Mouse (Mus musculus): Measurements from ENCODE around the gene Exosc1. TPM values are rescaled to one million over a fixed set of nuclear protein-coding genes. Genes with fewer than 3 reads are reported as not detected.

The Exosc1 gene
- total and polyA plus RNA-seq, 3 experiments, result 29.3 to 81.0 (median 52.2) TPM

- H3K27me3 ChIP-seq (ENCODE audit: insufficient read depth, low read length), result no peaks in the 10 kb centered on the region
- no peak for TF ChIP-seq TAL1 (conservative IDR thresholded peaks at IDR 0.05; ENCODE audit: low read depth, low read length)
- no peak for TF ChIP-seq CTCF (IDR thresholded peaks at IDR 0.05; ENCODE audit: low read depth, low read length)
- no peak for TF ChIP-seq GATA1 (IDR thresholded peaks at IDR 0.05; ENCODE audit: borderline replicate concordance, low read length)
- no peak for TF ChIP-seq GATA2 (IDR thresholded peaks at IDR 0.05; ENCODE audit: borderline replicate concordance, low read depth, low read length)
- no peak for TF ChIP-seq POLR2AphosphoS5 (IDR thresholded peaks at IDR 0.05; ENCODE audit: insufficient replicate concordance, low read depth, low read length)
- no peak overlapping the region for H3K4me3 ChIP-seq (ENCODE audit: low read depth, low read length)
- ATAC-seq (ENCODE audit: extremely low read depth, insufficient number of reproducible peaks, low FRiP score, poor library complexity, severe bottlenecking) (no peak), DNase-seq (ENCODE audit: low spot score) (no peak)
- H3K9me3 ChIP-seq (replicated peaks), result no peaks in the 10 kb centered on the region
- H3K36me3 ChIP-seq (replicated peaks), result no peaks in the 10 kb centered on the region
- peaks cover 62% of the 10 kb centered on the region for H3K4me1 ChIP-seq (ENCODE audit: insufficient read depth, low read depth, low read length)
Observed at GRCm38 (mm10) chr19:41905246-41905645, 28.0 kb downstream of the Exosc1 start.

DNA sequence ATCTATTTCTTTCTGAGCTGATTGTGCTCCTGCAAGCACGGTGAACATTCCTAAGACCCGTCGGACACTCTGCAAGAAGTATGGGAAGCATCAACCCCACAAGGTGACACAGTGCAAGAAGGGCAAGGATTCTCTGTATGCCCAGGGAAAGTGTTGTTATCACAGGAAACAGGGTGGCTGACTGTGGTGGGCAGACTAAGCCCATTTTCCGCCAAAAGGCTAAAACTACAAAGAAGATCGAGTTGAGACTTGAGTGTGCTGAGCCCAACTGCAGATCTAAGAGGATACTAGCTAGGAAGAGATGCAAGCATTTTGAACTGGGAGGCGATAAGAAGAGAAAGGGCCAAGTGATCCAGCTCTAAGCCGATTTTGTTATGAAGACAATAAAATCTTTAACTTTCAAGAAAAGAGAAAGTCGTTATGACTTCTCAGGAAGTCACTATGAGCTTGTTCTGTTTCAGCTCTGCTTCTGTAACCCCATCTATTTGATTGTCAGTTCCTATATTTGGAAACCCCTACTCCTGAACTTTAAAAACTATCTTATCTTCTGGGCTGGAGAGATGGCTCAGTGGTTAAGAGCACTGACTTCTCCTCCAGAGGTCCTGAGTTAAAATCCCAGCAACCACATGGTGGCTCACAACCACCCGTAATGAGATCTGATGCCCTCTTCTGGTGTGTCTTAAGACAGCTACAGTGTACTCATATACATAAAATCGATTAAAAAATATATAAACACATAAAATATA lies 30.2 kb downstream of the Exosc1 start:
- no peak for ATAC-seq (ENCODE audit: extremely low read depth, insufficient number of reproducible peaks, low FRiP score, poor library complexity, severe bottlenecking)
- TF ChIP-seq POLR2AphosphoS5 (IDR thresholded peaks at IDR 0.05; ENCODE audit: insufficient replicate concordance, low read depth, low read length), result no peak
- no peak for TF ChIP-seq GATA1 (IDR thresholded peaks at IDR 0.05; ENCODE audit: borderline replicate concordance, low read length)
- no peak for DNase-seq (ENCODE audit: low spot score)
- no peaks in the 10 kb centered on the region for H3K9me3 ChIP-seq (replicated peaks)
- H3K27me3 ChIP-seq (ENCODE audit: insufficient read depth, low read length), result no peaks in the 10 kb centered on the region
- H3K4me1 ChIP-seq (ENCODE audit: insufficient read depth, low read depth, low read length), result peaks cover 61% of the 10 kb centered on the region
- no peak overlapping the region for H3K4me3 ChIP-seq (ENCODE audit: low read depth, low read length)
- no peaks in the 10 kb centered on the region for H3K36me3 ChIP-seq (replicated peaks)

GRCm38 (mm10) chr19:41901696-41902095 lies 31.5 kb downstream of the Exosc1 start:
- no peaks in the 10 kb centered on the region for H3K36me3 ChIP-seq (replicated peaks)
- ATAC-seq (ENCODE audit: extremely low read depth, insufficient number of reproducible peaks, low FRiP score, poor library complexity, severe bottlenecking) (no peak), DNase-seq (ENCODE audit: low spot score) (no peak)
- H3K4me3 ChIP-seq (ENCODE audit: low read depth, low read length), result no peak overlapping the region
- no peaks in the 10 kb centered on the region for H3K9me3 ChIP-seq (replicated peaks)
- no peaks in the 10 kb centered on the region for H3K27me3 ChIP-seq (ENCODE audit: insufficient read depth, low read length)
- H3K4me1 ChIP-seq (ENCODE audit: insufficient read depth, low read depth, low read length), result peaks cover 49% of the 10 kb centered on the region
- TF ChIP-seq TAL1 (conservative IDR thresholded peaks at IDR 0.05; ENCODE audit: low read depth, low read length), result no peak
- no peak for TF ChIP-seq POLR2AphosphoS5 (IDR thresholded peaks at IDR 0.05; ENCODE audit: insufficient replicate concordance, low read depth, low read length)
- TF ChIP-seq GATA2 (IDR thresholded peaks at IDR 0.05; ENCODE audit: borderline replicate concordance, low read depth, low read length), result no peak
- no peak for TF ChIP-seq CTCF (IDR thresholded peaks at IDR 0.05; ENCODE audit: low read depth, low read length)
- TF ChIP-seq GATA1 (IDR thresholded peaks at IDR 0.05; ENCODE audit: borderline replicate concordance, low read length), result no peak

DNA sequence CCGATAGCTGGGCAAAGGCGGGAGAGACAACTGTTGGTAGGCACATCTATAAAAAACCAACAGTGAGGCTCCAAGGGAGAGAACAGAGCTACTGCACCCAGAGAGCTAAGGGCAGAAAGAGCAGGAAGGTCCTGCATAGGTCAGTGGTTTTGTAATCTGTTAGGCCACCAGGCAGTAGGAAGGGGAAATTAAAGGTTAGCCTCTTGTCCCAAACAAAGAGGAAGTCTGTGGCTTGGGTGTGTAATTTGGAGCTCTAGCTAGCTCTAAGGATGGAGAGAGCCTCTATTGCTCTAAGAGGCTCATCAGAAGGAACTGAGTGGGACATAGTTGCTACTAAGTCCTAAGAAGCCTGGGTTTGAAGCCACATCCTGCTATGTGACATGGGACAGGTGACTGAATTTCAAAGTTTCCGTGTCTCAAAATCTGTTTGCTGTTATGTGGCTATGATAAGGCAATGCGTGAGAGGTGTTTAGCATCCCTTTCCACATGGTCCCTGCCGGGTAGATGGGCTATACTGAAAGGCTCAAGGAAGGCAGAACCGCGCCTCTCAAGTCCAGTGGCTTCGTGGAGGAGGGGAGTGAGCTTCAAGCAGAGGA lies 32.6 kb downstream of the Exosc1 start:
- ATAC-seq (ENCODE audit: extremely low read depth, insufficient number of reproducible peaks, low FRiP score, poor library complexity, severe bottlenecking), result no peak
- H3K27me3 ChIP-seq (ENCODE audit: insufficient read depth, low read length), result no peaks in the 10 kb centered on the region
- H3K4me3 ChIP-seq (ENCODE audit: low read depth, low read length), result no peak overlapping the region
- H3K9me3 ChIP-seq (replicated peaks), result no peaks in the 10 kb centered on the region
- TF ChIP-seq GATA2 (IDR thresholded peaks at IDR 0.05; ENCODE audit: borderline replicate concordance, low read depth, low read length) (no peak), POLR2AphosphoS5 (IDR thresholded peaks at IDR 0.05; ENCODE audit: insufficient replicate concordance, low read depth, low read length) (no peak), CTCF (IDR thresholded peaks at IDR 0.05; ENCODE audit: low read depth, low read length) (no peak), TAL1 (conservative IDR thresholded peaks at IDR 0.05; ENCODE audit: low read depth, low read length) (no peak), GATA1 (IDR thresholded peaks at IDR 0.05; ENCODE audit: borderline replicate concordance, low read length) (no peak)
- no peaks in the 10 kb centered on the region for H3K36me3 ChIP-seq (replicated peaks)
- peaks cover 44% of the 10 kb centered on the region for H3K4me1 ChIP-seq (ENCODE audit: insufficient read depth, low read depth, low read length)
- DNase-seq (ENCODE audit: low spot score), result no peak

- TF ChIP-seq GATA1 (IDR thresholded peaks at IDR 0.05; ENCODE audit: borderline replicate concordance, low read length), result no peak
- peak; percentile 54 for TF ChIP-seq CTCF (IDR thresholded peaks at IDR 0.05; ENCODE audit: low read depth, low read length)
- Histone ChIP-seq H3K36me3 (replicated peaks) (peaks cover 7% of the 10 kb centered on the region), H3K9me3 (replicated peaks) (no peaks in the 10 kb centered on the region), H3K4me3 (ENCODE audit: low read depth, low read length) (no peak overlapping the region), H3K4me1 (ENCODE audit: insufficient read depth, low read depth, low read length) (peaks cover 45% of the 10 kb centered on the region), H3K27me3 (ENCODE audit: insufficient read depth, low read length) (no peaks in the 10 kb centered on the region)
- DNase-seq (ENCODE audit: low spot score), result no peak
- ATAC-seq (ENCODE audit: extremely low read depth, insufficient number of reproducible peaks, low FRiP score, poor library complexity, severe bottlenecking), result no peak
Observed at GRCm38 (mm10) chr19:41898860-41899259, 34.4 kb downstream of the Exosc1 start.

DNA sequence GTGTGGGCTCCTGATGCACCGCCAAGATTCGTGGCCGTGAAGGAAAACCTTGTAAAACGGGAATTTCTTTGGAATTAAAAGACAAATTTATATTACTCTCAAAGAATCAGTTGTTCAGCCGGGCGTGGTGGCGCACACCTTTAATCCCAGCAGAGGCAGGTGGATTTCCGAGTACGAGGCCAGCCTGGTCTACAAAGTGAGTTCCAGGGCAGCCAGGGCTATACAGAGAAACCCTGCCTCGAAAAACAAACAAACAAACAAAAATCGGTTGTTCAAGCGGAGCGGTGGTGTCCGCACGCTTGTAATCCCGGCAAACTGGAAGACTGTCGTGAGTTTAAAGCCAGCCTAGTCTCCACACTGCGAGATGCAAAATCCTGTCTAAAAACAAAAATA lies 36.9 kb downstream of the Exosc1 start:
- Histone ChIP-seq H3K4me1 (ENCODE audit: insufficient read depth, low read depth, low read length) (peaks cover 50% of the 10 kb centered on the region), H3K9me3 (replicated peaks) (no peaks in the 10 kb centered on the region), H3K36me3 (replicated peaks) (peaks cover 30% of the 10 kb centered on the region), H3K27me3 (ENCODE audit: insufficient read depth, low read length) (no peaks in the 10 kb centered on the region), H3K4me3 (ENCODE audit: low read depth, low read length) (peak overlapping the region; percentile 80)
- DNase-seq (ENCODE audit: low spot score) (no peak), ATAC-seq (ENCODE audit: extremely low read depth, insufficient number of reproducible peaks, low FRiP score, poor library complexity, severe bottlenecking) (no peak)
- TF ChIP-seq GATA2 (IDR thresholded peaks at IDR 0.05; ENCODE audit: borderline replicate concordance, low read depth, low read length) (no peak), TAL1 (conservative IDR thresholded peaks at IDR 0.05; ENCODE audit: low read depth, low read length) (no peak), CTCF (IDR thresholded peaks at IDR 0.05; ENCODE audit: low read depth, low read length) (no peak), POLR2AphosphoS5 (IDR thresholded peaks at IDR 0.05; ENCODE audit: insufficient replicate concordance, low read depth, low read length) (no peak), GATA1 (IDR thresholded peaks at IDR 0.05; ENCODE audit: borderline replicate concordance, low read length) (no peak)

All from G1E (cell line).